Mouse (Mus musculus): ENCODE results near the gene Gm45015.
"Not testable (repeated sequence)": the region's sequence is repeated elsewhere in the genome, so short reads cannot be mapped to it uniquely, and the experiment has no call there.

Gene Gm45015

DNA sequence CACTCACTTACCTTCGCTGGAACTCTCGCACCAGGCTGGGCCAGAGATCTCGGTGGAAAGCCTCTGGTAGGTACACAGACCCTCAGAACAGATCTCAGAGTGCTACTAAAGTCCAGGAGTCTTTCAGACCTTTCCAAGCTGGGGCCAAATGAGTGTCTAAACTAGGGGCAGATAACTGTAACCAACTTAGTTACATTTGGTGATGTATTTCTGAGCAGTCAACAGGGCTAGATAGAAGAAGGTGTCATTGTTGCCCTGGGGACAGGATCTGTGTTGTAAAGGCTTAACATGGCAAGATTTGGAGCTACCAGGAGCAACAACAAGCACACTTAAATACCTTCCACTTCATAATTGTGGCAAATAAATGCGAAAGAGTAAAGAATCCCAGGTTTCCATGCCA lies at the start of gene Gm45015:
Gene Gm45015, minus strand, starts transcription at position 101 of the 400 bp plus-strand sequence.
- DNase-seq (ENCODE audit: low spot score): no peak

DNA sequence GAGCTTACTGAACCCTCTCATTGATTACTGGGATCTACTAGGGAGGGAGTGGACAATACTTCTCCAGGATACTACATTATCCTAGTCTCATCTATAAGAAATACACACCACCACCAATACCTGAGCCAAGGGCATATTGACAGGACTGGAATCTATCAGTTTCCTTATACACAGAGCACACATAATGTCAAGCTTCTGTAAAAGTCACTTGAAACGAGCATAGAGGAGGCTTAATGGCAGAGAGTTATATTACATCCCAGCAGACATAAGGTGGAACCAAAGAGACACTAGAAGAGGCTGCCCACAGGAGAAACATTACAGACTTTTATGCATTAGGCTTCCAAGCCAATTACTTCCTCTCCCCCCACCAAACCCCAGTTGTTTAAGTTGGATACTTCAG lies 48.3 kb upstream of the Gm45015 start:
- no peak for DNase-seq (ENCODE audit: low spot score)

DNA sequence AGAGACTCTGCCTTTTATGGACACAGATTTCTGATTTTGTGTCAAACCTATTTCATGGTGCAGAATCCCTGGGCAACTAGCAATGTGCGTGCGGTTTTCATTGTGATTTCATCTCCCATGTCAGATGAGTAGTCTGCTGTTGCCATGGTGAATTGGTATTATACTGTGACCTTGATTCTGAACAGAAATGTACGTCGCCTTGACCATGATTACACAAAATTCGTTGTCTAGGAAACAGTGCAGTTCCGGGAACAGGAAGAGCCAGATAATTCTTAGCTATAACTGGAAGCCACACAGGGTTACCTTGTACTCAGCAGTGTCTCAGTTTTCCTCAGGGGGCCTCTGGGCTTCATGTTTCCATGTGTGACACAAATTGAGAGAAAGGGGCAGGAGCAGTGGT lies 47.8 kb upstream of the Gm45015 start:
- no peak for DNase-seq (ENCODE audit: low spot score)

DNA sequence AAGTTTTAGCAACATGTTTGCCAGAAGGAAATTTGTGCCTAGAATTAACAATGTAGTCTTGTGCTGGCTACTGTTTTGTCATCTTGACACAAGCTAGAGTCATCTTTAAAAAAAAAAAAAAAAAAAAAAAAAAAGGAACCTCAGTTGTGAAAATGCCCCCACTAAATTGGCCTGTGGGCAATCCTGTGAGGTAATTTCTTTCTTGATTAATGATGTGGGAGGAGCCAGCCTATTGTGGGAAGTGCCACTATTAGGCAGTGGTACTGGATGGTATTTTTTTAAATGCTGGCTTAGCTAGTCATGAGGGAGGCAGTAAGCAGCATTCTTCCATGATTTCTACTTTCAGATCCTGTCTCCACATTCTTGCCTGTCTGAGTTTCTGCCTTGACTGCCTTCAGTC lies 26.7 kb upstream of the Gm45015 start:
- DNase-seq (ENCODE audit: low spot score): no peak

DNA sequence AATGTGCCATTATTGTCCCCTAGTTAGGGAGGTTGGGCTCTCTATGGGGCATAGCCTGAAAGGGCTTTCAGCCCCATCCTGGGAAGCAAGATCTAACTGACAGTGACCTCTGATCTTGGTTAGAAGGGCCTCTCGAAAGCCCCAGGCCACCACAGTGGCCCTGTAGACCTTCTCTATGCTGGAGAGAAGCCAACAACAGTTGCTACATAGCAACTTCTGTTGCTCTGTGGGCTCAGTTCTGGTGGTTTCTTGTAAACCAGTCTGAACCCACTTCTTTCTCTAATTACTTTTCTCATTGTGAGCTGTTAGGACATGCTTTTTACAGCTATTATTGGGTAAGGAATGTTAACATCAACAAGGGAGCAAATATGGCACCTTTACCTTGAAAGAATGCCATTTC lies 20.1 kb upstream of the Gm45015 start:
- no peak for DNase-seq (ENCODE audit: low spot score)

DNA sequence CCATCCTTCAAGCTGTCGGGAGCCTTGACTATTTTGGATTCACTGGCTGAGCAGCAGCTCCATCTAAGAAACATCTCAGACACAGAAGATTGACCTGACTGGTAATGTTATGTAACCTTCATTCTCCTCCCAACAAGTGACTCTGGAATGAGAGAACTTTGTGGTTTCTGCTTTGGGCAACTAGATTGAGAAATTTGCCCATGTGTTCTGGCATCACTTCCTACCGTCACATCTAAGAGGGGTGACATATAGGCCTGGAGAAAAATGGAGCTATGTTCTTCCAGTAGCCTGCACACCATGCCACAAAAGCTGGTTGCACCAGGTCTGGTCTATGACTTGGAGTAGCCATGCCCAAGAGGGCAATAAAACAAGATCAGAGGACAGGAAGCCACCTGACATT lies 19.5 kb upstream of the Gm45015 start:
- no peak for DNase-seq (ENCODE audit: low spot score)

DNA sequence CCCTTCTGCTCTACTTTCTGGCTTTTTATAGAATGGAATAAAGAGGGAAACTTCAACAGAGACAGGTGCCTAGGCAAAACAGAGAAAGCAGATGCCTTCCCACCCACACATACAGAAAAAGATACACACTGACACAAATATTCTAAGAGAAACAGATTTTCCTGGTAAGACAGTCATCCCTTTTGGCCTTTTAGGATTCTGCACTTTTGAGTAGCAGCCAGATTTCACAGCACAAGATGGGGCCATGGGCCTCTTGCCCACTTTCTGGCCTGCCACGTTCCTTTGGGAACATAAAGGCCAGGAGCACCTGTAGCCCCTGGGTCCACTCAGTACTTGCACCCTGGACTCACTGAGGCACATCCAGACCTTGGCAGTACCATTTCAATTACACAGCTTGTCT lies 7.7 kb upstream of the Gm45015 start:
- DNase-seq (ENCODE audit: low spot score): no peak

DNA sequence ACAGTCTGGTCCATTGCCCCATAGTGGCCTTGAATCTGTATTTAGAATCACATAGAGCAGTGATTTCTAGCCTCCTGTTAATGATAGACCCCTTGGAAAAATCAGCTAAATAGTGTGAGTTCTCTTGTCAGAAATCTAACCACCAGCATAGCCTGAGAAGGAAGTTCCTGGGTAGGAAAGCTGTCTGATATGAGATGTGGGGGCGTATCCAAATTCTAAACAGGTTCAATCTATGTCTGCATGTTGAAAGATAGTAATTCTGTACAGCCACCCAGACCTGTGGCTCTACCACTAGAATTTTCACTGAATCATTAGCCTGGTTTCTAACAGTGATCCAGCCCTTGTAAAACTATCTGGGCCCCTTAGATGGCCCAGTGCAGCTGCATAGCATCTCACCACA lies 7.2 kb upstream of the Gm45015 start:
- DNase-seq (ENCODE audit: low spot score): no peak

DNA sequence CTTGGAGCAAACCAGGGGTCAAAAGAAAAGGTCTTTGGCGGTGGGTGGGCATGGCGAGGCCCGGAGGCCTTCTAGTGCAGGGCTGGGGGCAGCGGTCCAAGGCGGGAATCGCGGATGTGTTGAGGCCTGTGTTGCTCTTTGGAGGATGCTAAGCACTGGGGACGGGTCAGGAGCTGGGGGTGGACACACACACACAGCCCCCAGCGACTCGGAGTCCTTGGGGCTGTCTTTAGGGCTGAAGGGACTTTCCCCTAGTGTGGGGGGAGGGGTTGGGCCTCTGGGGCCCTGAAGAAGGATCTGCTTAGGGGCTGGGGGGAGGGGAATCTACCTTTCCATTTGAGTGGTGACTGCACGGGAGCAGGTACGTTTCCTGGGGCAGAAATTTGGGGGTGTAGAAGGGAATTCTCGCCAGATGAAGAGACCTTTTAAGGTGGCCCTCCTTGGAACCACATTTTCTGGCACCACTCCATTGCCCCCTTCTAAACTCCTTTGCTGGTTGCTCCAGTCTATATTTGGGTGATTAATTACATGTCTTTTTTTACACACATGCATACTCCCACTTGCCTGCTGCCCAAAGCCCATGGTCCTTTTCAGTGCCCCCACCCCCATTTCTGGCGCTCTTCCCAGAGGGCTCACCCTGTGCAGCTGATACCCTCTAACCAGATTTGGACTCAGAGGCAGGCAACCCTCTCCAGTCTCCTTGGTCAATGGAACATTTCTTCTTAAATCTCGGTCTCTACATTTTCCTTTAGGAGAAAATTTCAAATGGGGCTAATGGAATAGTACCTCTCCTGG lies 6.5 kb upstream of the Gm45015 start:
- no peak for DNase-seq (ENCODE audit: low spot score)

DNA sequence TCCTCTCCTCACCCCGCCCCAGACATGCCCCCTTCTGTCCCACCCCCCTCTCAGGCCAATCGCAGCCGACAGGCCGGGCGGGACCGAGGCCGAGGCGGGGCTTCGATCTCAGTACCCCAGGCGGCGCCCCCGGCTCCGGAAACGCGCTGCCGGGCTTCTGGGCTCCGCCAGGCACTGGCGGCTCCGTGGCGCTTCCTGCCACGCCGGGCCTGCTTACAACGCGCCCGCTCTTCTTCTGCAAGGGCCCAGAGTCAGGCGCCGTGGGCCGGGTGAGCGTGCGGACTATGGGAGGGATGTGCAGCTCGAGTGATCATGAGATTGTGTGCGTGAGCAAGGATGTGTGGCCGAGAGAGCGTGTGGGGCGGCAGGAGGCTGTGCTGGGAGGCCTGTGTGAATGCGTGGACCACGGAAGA lies 5.8 kb upstream of the Gm45015 start, which contains the start of gene Zfp275:
Gene Zfp275, plus strand, starts transcription at position 139 of the 413 bp plus-strand sequence.
- peak; percentile 25 for DNase-seq (ENCODE audit: low spot score)

DNA sequence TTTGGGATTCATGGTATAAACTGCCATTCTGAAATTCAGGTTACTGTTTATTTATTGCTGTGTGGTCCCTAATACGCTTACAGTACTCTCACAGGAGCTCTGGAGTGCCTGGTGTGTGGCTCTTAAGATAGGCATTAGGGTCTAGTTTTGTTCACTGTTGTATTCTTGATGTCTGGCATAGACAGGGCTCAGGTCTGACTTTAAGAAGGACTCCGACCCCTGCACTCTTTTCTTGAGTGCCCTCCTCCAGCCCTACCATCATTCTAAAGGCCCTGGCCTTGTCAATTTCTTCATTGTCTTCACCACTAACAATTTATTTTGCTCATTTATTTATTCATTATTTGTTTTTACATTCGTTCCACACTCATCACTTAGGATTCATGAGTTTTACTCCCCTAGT lies 5.4 kb upstream of the Gm45015 start:
- no peak for DNase-seq (ENCODE audit: low spot score)

DNA sequence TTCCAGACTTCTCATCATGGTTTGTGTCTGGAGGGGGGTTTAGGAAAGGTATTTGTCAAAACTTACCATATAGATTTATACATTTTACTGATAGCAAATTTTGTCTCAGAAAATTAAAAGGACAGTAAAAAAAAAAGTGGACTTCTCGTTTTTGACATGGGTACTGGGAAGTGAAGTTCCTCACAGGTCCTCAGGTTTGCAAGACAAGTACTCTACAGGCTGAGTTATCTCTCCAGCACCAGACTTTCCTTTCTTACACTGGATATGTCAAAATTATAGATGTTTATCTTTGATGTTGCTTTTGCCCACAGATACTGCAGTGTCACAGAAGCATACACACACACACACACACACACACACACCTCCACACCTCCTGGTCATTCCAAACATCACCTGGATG lies 4.8 kb upstream of the Gm45015 start:
- no peak for DNase-seq (ENCODE audit: low spot score)

DNA sequence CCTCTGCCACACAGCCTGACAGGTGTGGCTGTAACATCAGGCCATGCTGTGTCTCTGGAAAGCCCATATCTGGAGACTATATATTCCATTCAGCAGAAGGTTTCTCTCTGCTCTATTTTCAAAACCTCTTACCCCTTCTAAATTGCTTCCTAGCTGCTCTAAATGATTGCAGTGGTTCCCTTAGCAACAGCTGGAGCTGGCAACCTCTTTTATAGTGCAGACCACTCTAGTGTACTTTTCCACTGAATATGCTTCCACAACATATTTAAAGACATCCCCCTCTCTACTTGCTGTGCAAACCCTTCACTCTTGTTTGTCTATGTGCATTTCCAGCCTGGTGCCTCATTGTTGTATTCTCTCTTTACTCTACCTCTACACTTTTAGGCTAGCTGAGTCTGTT lies 3.1 kb downstream of the Gm45015 start:
- DNase-seq (ENCODE audit: low spot score): no peak

DNA sequence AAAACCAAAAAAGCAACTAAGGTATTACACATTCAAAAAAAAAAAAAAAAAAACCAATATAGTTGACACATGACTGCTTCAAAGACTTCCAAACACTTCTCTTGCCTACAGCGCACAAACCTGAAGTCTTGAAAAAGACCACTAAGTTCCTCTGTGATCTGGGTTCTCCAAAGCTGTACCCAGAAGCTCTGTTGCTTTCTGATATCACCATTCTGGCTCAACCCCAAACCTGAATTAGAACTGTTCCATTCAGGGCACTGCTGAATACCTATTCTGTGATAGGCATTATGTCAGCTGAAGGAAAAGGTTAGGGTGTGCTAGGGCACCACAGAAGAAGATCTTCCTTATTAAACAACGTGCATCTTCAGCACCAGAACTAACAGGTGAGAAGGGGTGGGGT lies 9.4 kb downstream of the Gm45015 start:
- DNase-seq (ENCODE audit: low spot score): no peak

DNA sequence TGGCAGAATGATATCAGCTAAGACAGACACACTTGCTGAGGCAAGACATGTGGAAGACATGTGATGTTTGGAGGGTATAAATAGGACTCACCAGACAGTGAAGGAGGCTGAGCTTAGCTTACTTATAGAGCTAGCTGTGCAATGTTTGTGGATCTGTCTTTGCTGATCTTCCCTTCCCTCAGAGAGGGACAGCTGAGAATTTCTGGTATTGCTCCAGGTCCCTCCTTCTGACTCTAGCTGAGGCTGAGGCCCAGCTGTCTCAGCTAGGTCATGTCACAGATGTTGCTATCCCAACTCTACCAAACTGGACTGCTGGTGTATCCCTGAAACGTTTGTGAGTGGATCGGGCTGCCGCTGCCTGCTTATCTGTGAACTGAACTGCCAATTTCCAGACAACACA lies 15.6 kb downstream of the Gm45015 start:
- no peak for DNase-seq (ENCODE audit: low spot score)

DNA sequence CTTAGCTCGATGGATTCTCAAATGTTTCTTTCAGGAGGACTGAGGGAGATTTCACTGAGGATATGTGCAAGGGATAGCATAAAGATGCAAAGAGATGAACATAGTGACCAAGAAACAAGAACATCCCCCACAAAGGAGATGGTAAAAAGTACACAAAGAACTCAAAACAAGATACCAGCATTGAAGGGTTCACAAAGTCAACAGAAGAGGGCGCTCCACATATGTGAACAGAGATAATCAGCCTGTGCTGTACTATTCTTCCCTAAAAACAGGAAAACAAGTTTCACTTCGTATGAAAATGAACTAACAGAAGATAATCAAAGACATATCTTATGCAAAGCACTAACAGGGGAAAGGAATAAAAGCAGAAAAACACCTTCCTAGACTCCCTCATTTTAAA lies 24.1 kb downstream of the Gm45015 start:
- DNase-seq (ENCODE audit: low spot score): no peak

DNA sequence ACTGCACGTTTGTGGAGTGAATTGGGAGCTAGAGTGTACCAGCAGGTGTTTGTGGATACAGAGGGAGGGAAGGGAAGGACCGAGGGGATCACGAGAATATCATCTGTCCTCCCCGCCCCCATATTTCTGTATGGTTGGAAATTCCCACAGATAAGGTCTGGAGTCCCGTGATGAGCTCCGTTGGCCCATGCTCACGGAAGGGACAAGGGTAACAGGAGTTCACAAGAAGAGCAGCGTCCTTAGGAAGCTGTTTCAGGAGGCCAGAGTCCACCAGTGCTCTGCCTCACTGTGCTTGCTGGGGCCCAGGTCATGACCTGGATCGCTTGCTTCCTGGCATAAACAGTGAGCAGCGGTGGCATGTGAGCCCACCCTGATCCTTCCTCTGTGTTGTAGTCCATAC lies 40.9 kb downstream of the Gm45015 start:
- DNase-seq (ENCODE audit: low spot score): not testable (repeated sequence)

DNA sequence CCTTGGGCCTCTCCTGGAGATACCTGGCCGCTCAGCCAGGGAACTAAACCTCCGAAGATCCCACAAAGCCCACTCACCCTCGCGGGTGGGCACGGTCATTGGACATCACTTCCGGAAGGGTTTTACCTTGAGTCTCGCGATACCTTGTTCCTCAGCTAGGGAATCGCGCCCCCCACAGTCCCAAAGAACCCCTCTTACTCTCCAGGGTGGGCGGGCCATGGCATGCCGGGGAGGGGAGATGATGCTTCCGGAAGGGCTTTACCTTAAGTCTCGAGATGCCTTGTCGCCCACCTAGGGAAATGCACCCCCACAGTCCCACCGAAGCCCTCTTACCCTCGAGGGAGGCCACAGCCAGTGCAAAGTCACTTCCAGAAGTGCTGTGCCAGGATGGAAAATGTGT lies 43.8 kb downstream of the Gm45015 start, which contains the start of the genes Xlr5a and Xlr5c:
Gene Xlr5a, minus strand, starts transcription at position 101 of the 400 bp plus-strand sequence.
Gene Xlr5c, minus strand, starts transcription at position 101 of the 400 bp plus-strand sequence.
- DNase-seq (ENCODE audit: low spot score): not testable (repeated sequence)

All from spleen, adult 12 weeks (tissue).